Mouse (Mus musculus) forebrain, postnatal 0 days (tissue): ENCODE measurements around the gene Crlf1. TPM values are rescaled to one million over a fixed set of nuclear protein-coding genes. Genes with fewer than 3 reads are reported as not detected.

Experiments
- ATAC-seq: fragments of 200-750 bp; cut with Nextera tagmentation; 2 replicates; pipeline ENCODE4 v1.8.0; 2017; ENCODE audit warnings: mild to moderate bottlenecking, moderate library complexity
- DNase-seq: peaks from one replicate; pipeline ENCODE4 v3.0.0-alpha.2; 2015
- H3K27ac ChIP-seq: fragments of 300-500 bp; sonication (generic); 2 replicates; pipeline ENCODE4 v1.5.1; 2014; ENCODE audit warnings: low read depth, mild to moderate bottlenecking, antibody characterized with exemption, low read length, moderate library complexity, mixed read lengths
- H3K27me3 ChIP-seq: fragments of 300-500 bp; sonication (generic); 2 replicates; pipeline ENCODE4 v1.6.1; 2014; ENCODE audit warnings: mild to moderate bottlenecking, low read length, mixed read lengths; ENCODE audit not compliant: insufficient read depth
- H3K36me3 ChIP-seq: fragments of 300-500 bp; sonication (generic); 2 replicates; pipeline ENCODE4 v1.6.1; 2014; ENCODE audit warnings: mild to moderate bottlenecking, moderate library complexity; ENCODE audit not compliant: insufficient read depth
- H3K4me1 ChIP-seq: fragments of 300-500 bp; sonication (generic); 2 replicates; pipeline ENCODE4 v1.6.1; 2014; ENCODE audit warnings: antibody characterized with exemption; ENCODE audit not compliant: insufficient read depth
- H3K4me2 ChIP-seq: fragments of 300-500 bp; sonication (generic); 2 replicates; pipeline ENCODE4 v1.6.1; 2014; ENCODE audit warnings: low read depth, mild to moderate bottlenecking, moderate library complexity
- H3K4me3 ChIP-seq: fragments of 300-500 bp; sonication (generic); 2 replicates; pipeline ENCODE4 v1.5.1; 2014; ENCODE audit warnings: low read depth, low read length, mixed read lengths
- H3K9ac ChIP-seq: fragments of 300-500 bp; sonication (generic); 2 replicates; pipeline ENCODE4 v1.6.1; 2014; ENCODE audit warnings: mild to moderate bottlenecking
- H3K9me3 ChIP-seq: fragments of 300-500 bp; sonication (generic); 2 replicates; pipeline ENCODE4 v1.6.1; 2016; ENCODE audit warnings: low read length
- CTCF ChIP-seq: sonication (generic); IDR thresholded peaks from 2 replicates; pipeline ENCODE4 v1.5.1; 2016; ENCODE audit warnings: antibody characterized with exemption, control low read depth, low read depth
- WGBS: fragments of 180-500 bp; shearing (Covaris S2); extraction: QIAGEN DNeasy Blood & Tissue Kit; methylation state at CpG from one replicate; pipeline ENCODE4 v1.1.7; 2014; 5-methylcytosine and 5-hydroxymethylcytosine counted together
- polyA plus RNA-seq: library from polyadenylated mRNA; unstranded; fragments of >200 nt; fragmentation: Nextera tagmentation; extraction: Ambion mirVana; gene quantifications from 2 replicates; pipeline ENCODE4 v1.2.1, GENCODE M21; 2015
- total RNA-seq: library from RNA; depleted of rRNA; stranded (reverse); fragments of >200 nt; gene quantifications from 2 replicates; pipeline ENCODE4 v1.2.3, GENCODE M21; 2014; rRNA removed

Gene Crlf1
- total RNA-seq (6.5 and 20.9 TPM in 2 replicates), polyA plus RNA-seq (24.6 and 34.5 TPM in 2 replicates)

GRCm38 (mm10) chr8:70492664-70493640, at the start of gene Crlf1:
TSS of gene Crlf1 (plus strand) at chr8:70493158.
- peaks cover 91% of the 10 kb centered on the region for H3K27me3 ChIP-seq
- no peaks in the 10 kb centered on the region for H3K36me3 ChIP-seq
- peaks cover 7% of the 10 kb centered on the region for H3K4me1 ChIP-seq
- DNase-seq = no peak
- H3K9ac ChIP-seq = peak within 1 kb of the TSS; percentile 58
- peak within 1 kb of the TSS; percentile 62 for H3K4me2 ChIP-seq
- H3K4me3 ChIP-seq = peak within 1 kb of the TSS; percentile 47
- no peak within 1 kb of the TSS for H3K27ac ChIP-seq
- no peak for TF ChIP-seq CTCF
- WGBS = 2% methylated on average over 47 of the region's 93 CpGs
- no peak for ATAC-seq
- H3K9me3 ChIP-seq = no peaks in the 10 kb centered on the region

- WGBS = 84% methylated on average over 4 of the region's 4 CpGs
- no peak overlapping the region for H3K4me2 ChIP-seq
- DNase-seq = no peak
- H3K27ac ChIP-seq = no peak overlapping the region
- peaks cover 6% of the 10 kb centered on the region for H3K4me1 ChIP-seq
- H3K27me3 ChIP-seq = no peaks in the 10 kb centered on the region
- H3K9ac ChIP-seq = no peak overlapping the region
- H3K36me3 ChIP-seq = no peaks in the 10 kb centered on the region
- no peak for TF ChIP-seq CTCF
- ATAC-seq = no peak
- no peak overlapping the region for H3K4me3 ChIP-seq
- H3K9me3 ChIP-seq = no peaks in the 10 kb centered on the region
These were observed 49.6 kb upstream of the Crlf1 start for GRCm38 (mm10) chr8:70443326-70443725.

- Histone ChIP-seq H3K4me2 (no peak overlapping the region), H3K27me3 (no peaks in the 10 kb centered on the region), H3K9me3 (no peaks in the 10 kb centered on the region), H3K4me1 (no peaks in the 10 kb centered on the region), H3K27ac (no peak overlapping the region), H3K4me3 (no peak overlapping the region), H3K36me3 (peaks cover 9% of the 10 kb centered on the region; the same call in 1 of the 2 replicates), H3K9ac (no peak overlapping the region)
- 48% methylated on average over 1 of the region's 1 CpGs for WGBS
- TF ChIP-seq CTCF = no peak
- no peak for DNase-seq
- no peak for ATAC-seq
These were observed 47.0 kb upstream of the Crlf1 start for GRCm38 (mm10) chr8:70445988-70446387.

GRCm38 (mm10) chr8:70447639-70448420, 45.1 kb upstream of the Crlf1 start:
- H3K4me3 ChIP-seq = no peak overlapping the region
- H3K27ac ChIP-seq = no peak overlapping the region; the same call in 1 of the 2 replicates
- no peak overlapping the region for H3K9ac ChIP-seq
- H3K4me2 ChIP-seq = no peak overlapping the region
- 57% methylated on average over 19 of the region's 19 CpGs for WGBS
- TF ChIP-seq CTCF = peak; percentile 23; the same call in 1 of the 2 replicates
- no peaks in the 10 kb centered on the region for H3K9me3 ChIP-seq
- peak; percentile 82 for ATAC-seq
- H3K4me1 ChIP-seq = no peaks in the 10 kb centered on the region
- H3K27me3 ChIP-seq = no peaks in the 10 kb centered on the region
- peaks cover 22% of the 10 kb centered on the region; the same call in 1 of the 2 replicates for H3K36me3 ChIP-seq
- DNase-seq = peak; percentile 68

GRCm38 (mm10) chr8:70452196-70452966, 40.6 kb upstream of the Crlf1 start:
- DNase-seq (no peak), ATAC-seq (0 out of 2 replicates have a peak, but pooled peaks have one; percentile 17)
- no peak overlapping the region for H3K4me2 ChIP-seq
- H3K4me1 ChIP-seq = no peaks in the 10 kb centered on the region
- H3K4me3 ChIP-seq = no peak overlapping the region
- H3K9me3 ChIP-seq = no peaks in the 10 kb centered on the region
- H3K27ac ChIP-seq = no peak overlapping the region
- H3K9ac ChIP-seq = no peak overlapping the region
- peaks cover 22% of the 10 kb centered on the region; the same call in 1 of the 2 replicates for H3K36me3 ChIP-seq
- no peaks in the 10 kb centered on the region for H3K27me3 ChIP-seq
- peak; percentile 33; the same call in 1 of the 2 replicates for TF ChIP-seq CTCF
- WGBS = 68% methylated on average over 52 of the region's 52 CpGs

- no peak for TF ChIP-seq CTCF
- ATAC-seq = no peak
- Histone ChIP-seq H3K4me2 (no peak overlapping the region), H3K4me3 (no peak overlapping the region), H3K36me3 (peaks cover 22% of the 10 kb centered on the region; the same call in 1 of the 2 replicates), H3K9me3 (no peaks in the 10 kb centered on the region), H3K4me1 (no peaks in the 10 kb centered on the region), H3K27me3 (no peaks in the 10 kb centered on the region), H3K9ac (no peak overlapping the region), H3K27ac (no peak overlapping the region)
- no peak for DNase-seq
- WGBS = 90% methylated on average over 5 of the region's 5 CpGs
These were observed 39.1 kb upstream of the Crlf1 start for GRCm38 (mm10) chr8:70453852-70454251.
